9 mouse cellular contexts compared by ENCODE assay signal in the genomic region with DNA sequence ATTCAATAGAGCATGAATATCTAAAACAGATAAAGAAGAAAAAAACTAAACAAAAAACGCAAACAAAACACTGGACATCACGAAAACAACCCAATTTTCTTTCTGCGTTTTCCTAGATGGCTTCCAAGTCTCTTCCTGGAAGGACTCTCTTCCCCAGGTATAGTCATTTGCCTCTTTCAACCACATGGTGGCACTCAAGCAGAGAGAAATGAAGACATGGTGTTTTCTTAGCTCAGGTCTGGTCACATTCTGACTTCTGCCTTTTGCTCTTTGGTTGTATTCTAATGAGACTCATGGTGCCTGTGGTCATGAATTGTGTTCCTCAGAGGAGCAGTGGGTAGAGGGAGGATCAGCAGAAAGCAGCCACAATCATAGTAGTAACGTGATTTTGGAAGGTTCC. TPM values are rescaled to one million over a fixed set of nuclear protein-coding genes. Genes with fewer than 3 reads are reported as not detected.
A peak's percentile ranks its signal among the peaks of the same experiment; 100 is the strongest.
DNase-seq lines count a peak whose midpoint lies in the region; ATAC-seq and TF ChIP-seq lines count a peak whose summit lies in the region.
"Had no signal": no experiment of that assay in that cellular context is flagged by ENCODE, and none has a peak within 500 bp of the region (broad histone marks: within the 10 kb centered on the region; RNA-seq: fewer than 3 reads in every experiment).

No protein-coding gene starts in this region.

- H3K9me3 ChIP-seq in kidney, embryonic 14.5 days (ENCODE audit: control insufficient read depth, low read length): no peaks in the 10 kb centered on the region
- no peaks in the 10 kb centered on the region for H3K9me3 ChIP-seq in ES-E14 (ENCODE audit: control insufficient read depth, insufficient read depth, low read depth, low read length)
- H3K9me3 ChIP-seq in kidney, postnatal 0 days (replicated peaks; ENCODE audit: low read length): no peaks in the 10 kb centered on the region
- H3K9me3 ChIP-seq: neural tube, embryonic 13.5 days had no signal

- H3K4me1 ChIP-seq in kidney, embryonic 14.5 days (ENCODE audit: control insufficient read depth, insufficient read depth, low read length): no peaks in the 10 kb centered on the region
- H3K4me1 ChIP-seq in ES-E14 (ENCODE audit: control insufficient read depth in 2 of 2, insufficient read depth in 2 of 2, low read length in 2 of 2, poor library complexity in 1 of 2): no peaks in the 10 kb centered on the region
- no peaks in the 10 kb centered on the region for H3K4me1 ChIP-seq in kidney, postnatal 0 days (replicated peaks; ENCODE audit: insufficient read depth, low read length)
- H3K4me1 ChIP-seq: neural tube, embryonic 13.5 days had no signal

- 41% methylated on average over 4 of the region's 4 CpGs for WGBS in kidney, embryonic 14.5 days
- 36% methylated on average over 4 of the region's 4 CpGs for WGBS in kidney, postnatal 0 days

- no peak overlapping the region for H3K27ac ChIP-seq in kidney, embryonic 14.5 days (ENCODE audit: low read depth, low read length)
- H3K27ac ChIP-seq in ES-E14 (ENCODE audit: insufficient read depth, low read depth, low read length, poor library complexity, severe bottlenecking): no peak overlapping the region
- H3K27ac ChIP-seq in kidney, postnatal 0 days: no peak overlapping the region
- H3K27ac ChIP-seq: neural tube, embryonic 13.5 days had no signal

- no peaks in the 10 kb centered on the region for H3K27me3 ChIP-seq in kidney, embryonic 14.5 days (ENCODE audit: control insufficient read depth, insufficient read depth, low read length)
- H3K27me3 ChIP-seq in kidney, postnatal 0 days (ENCODE audit: insufficient read depth, low read length): no peaks in the 10 kb centered on the region

- peak; percentile 55 for DNase-seq in kidney, adult 9 months
- peak; percentile 12 for DNase-seq in ES-E14 (ENCODE audit: low read depth, low spot score)
- DNase-seq in brain, adult 2 months (ENCODE audit: low read depth, low spot score): peak; percentile 67
- peak; percentile 52 for DNase-seq in kidney, postnatal 0 days (ENCODE audit: low spot score)

- no peak overlapping the region for H3K4me3 ChIP-seq in kidney, embryonic 14.5 days (ENCODE audit: low read length)
- H3K4me3 ChIP-seq in ES-E14 (ENCODE audit: insufficient read depth in 1 of 2, low read depth in 1 of 2, low read length in 2 of 2, poor library complexity in 1 of 2, severe bottlenecking in 1 of 2): no peak overlapping the region
- no peak overlapping the region for H3K4me3 ChIP-seq in kidney, postnatal 0 days (replicated peaks; ENCODE audit: low read depth, low read length)
- H3K4me3 ChIP-seq: neural tube, embryonic 13.5 days had no signal

- H3K9ac ChIP-seq in kidney, embryonic 14.5 days (ENCODE audit: low read depth, low read length): no peak overlapping the region
- no peak overlapping the region for H3K9ac ChIP-seq in ES-E14 (ENCODE audit: insufficient read depth, low read depth, low read length, poor library complexity, severe bottlenecking)
- no peak overlapping the region for H3K9ac ChIP-seq in kidney, postnatal 0 days (ENCODE audit: low read depth, low read length)
- H3K9ac ChIP-seq: neural tube, embryonic 13.5 days had no signal

- peak; percentile 72 for TF ChIP-seq CTCF in kidney, postnatal 0 days (IDR thresholded peaks at IDR 0.05; ENCODE audit: low read depth)

- no peak for ATAC-seq in kidney, embryonic 14.5 days (ENCODE audit: low FRiP score, low TSS enrichment)
- no peak for ATAC-seq in kidney, postnatal 0 days (replicated peaks; ENCODE audit: low FRiP score, low read depth)
- ATAC-seq in CD4-positive, CD25-positive, alpha-beta regulatory T cell, adult 4 months: no peak
- ATAC-seq in monocyte, adult 5-6 weeks (replicated peaks; ENCODE audit: insufficient number of reproducible peaks, low FRiP score, low TSS enrichment, poor library complexity, severe bottlenecking): no peak

- H3K4me2 ChIP-seq in kidney, embryonic 14.5 days (replicated peaks; ENCODE audit: low read depth, low read length): no peak overlapping the region
- no peak overlapping the region for H3K4me2 ChIP-seq in kidney, postnatal 0 days (ENCODE audit: low read length)
- H3K4me2 ChIP-seq: neural tube, embryonic 13.5 days had no signal

- no peaks in the 10 kb centered on the region for H3K36me3 ChIP-seq in kidney, embryonic 14.5 days (ENCODE audit: control insufficient read depth, insufficient read depth, low read length)
- H3K36me3 ChIP-seq in ES-E14 (ENCODE audit: control insufficient read depth, insufficient read depth, low read length, poor library complexity, severe bottlenecking): no peaks in the 10 kb centered on the region
- no peaks in the 10 kb centered on the region for H3K36me3 ChIP-seq in kidney, postnatal 0 days (ENCODE audit: insufficient read depth, low read length)
- H3K36me3 ChIP-seq: neural tube, embryonic 13.5 days had no signal

- in situ Hi-C loops in ES-E14 (cut with MboI; ENCODE audit: low sequenced_read_pairs in 2 of 2, unreplicated experiment in 2 of 2): no loop called here

TF ChIP-seq in ES-E14, 5 proteins besides CTCF, POLR2A, EP300 and RAD21:
- no peak for TF ChIP-seq CHD2 (IDR thresholded peaks at IDR 0.05; ENCODE audit: low read depth, low read length)
- TF ChIP-seq HCFC1 (IDR thresholded peaks at IDR 0.05; ENCODE audit: borderline replicate concordance, insufficient read depth, low read length): no peak
- TF ChIP-seq ZNF384 (IDR thresholded peaks at IDR 0.05; ENCODE audit: low read depth, low read length): no peak
- no peak for TF ChIP-seq MAFK (IDR thresholded peaks at IDR 0.05; ENCODE audit: insufficient read depth, low read depth, low read length)
- no peak for TF ChIP-seq ZC3H11A (IDR thresholded peaks at IDR 0.05; ENCODE audit: borderline replicate concordance, low read depth, low read length)

RNA-seq across cellular contexts. Expression of a gene that starts 30.7 kb away (rescaled TPM):
- polyA plus RNA-seq in kidney, embryonic 14.5 days (2014; fragmentation: Nextera tagmentation; extraction: Ambion mirVana): not detected in 2 replicates
- not detected in 2 replicates for total RNA-seq in ES-E14 (2012; rRNA removed)
- not detected in 2 replicates for polyA plus RNA-seq in kidney, postnatal 0 days (2015; fragmentation: Nextera tagmentation; extraction: Ambion mirVana)
- not detected for polyA plus RNA-seq in CD4-positive, CD25-positive, alpha-beta regulatory T cell, adult 4 months (2017; shearing (Covaris generic))
- not detected in 3 replicates for total RNA-seq in monocyte, adult 5-6 weeks (2017)
- total RNA-seq: layer of hippocampus, adult 8-10 months had no signal
- polyA plus RNA-seq: neural tube, embryonic 13.5 days had no signal

RNA-seq across cellular contexts. Expression of a gene that starts 50.2 kb away (rescaled TPM):
- polyA plus RNA-seq in kidney, embryonic 14.5 days (2014; fragmentation: Nextera tagmentation; extraction: Ambion mirVana): not detected in 2 replicates
- not detected in 2 replicates for total RNA-seq in ES-E14 (2012; rRNA removed)
- not detected in 2 replicates for polyA plus RNA-seq in kidney, postnatal 0 days (2015; fragmentation: Nextera tagmentation; extraction: Ambion mirVana)
- polyA plus RNA-seq in CD4-positive, CD25-positive, alpha-beta regulatory T cell, adult 4 months (2017; shearing (Covaris generic)): not detected
- not detected in 3 replicates for total RNA-seq in monocyte, adult 5-6 weeks (2017)
- total RNA-seq: layer of hippocampus, adult 8-10 months had no signal
- polyA plus RNA-seq: neural tube, embryonic 13.5 days had no signal

RNA-seq across cellular contexts. Expression of a gene that starts 50.4 kb away (rescaled TPM):
- polyA plus RNA-seq in kidney, embryonic 14.5 days (2014; fragmentation: Nextera tagmentation; extraction: Ambion mirVana): 1.0 and 1.2 TPM in 2 replicates
- total RNA-seq in ES-E14 (2012; rRNA removed): 0.18 TPM in 1 of 2 replicates, not detected in the other
- polyA plus RNA-seq in kidney, postnatal 0 days (2015; fragmentation: Nextera tagmentation; extraction: Ambion mirVana): 2.8 and 3.3 TPM in 2 replicates
- not detected for polyA plus RNA-seq in CD4-positive, CD25-positive, alpha-beta regulatory T cell, adult 4 months (2017; shearing (Covaris generic))
- total RNA-seq in monocyte, adult 5-6 weeks (2017): not detected in 3 replicates

Comparison
In these comparisons a context has a peak if more than half of its experiments do, and no peak if none do; other contexts are left out.
1. DNase-seq: peak in every context shown above with its lines; median percentile 67 in brain, adult 2 months; 55 in kidney, adult 9 months; 52 in kidney, postnatal 0 days; 12 in ES-E14.